Mouse (Mus musculus) liver, postnatal 0 days (tissue): ENCODE data around the gene Pitpnm3. TPM values are rescaled to one million over a fixed set of nuclear protein-coding genes. Genes with fewer than 3 reads are reported as not detected.

ENCODE experiments used
- ATAC-seq: fragments of 200-750 bp; cut with Nextera tagmentation; 2 replicates; pipeline ENCODE4 v1.8.0; 2017; ENCODE audit warnings: mild to moderate bottlenecking, moderate library complexity
- DNase-seq: peaks from one replicate; pipeline ENCODE4 v3.0.0-alpha.2; 2016
- H3K27ac ChIP-seq: fragments of 300-500 bp; sonication (generic); 2 replicates; pipeline ENCODE4 v1.5.1; 2014; ENCODE audit warnings: antibody characterized with exemption, moderate library complexity, mild to moderate bottlenecking, low read depth
- H3K27me3 ChIP-seq: fragments of 300-500 bp; sonication (generic); 2 replicates; pipeline ENCODE4 v1.6.1; 2014; ENCODE audit warnings: low read length, control low read depth, mixed read lengths; ENCODE audit not compliant: insufficient read depth
- H3K36me3 ChIP-seq: fragments of 300-500 bp; sonication (generic); replicated peaks from 2 replicates; pipeline ENCODE4 v1.6.1; 2014; ENCODE audit warnings: mild to moderate bottlenecking, control low read depth, low read length, moderate library complexity, mixed read lengths; ENCODE audit not compliant: insufficient read depth
- H3K4me1 ChIP-seq: fragments of 300-500 bp; sonication (generic); 2 replicates; pipeline ENCODE4 v1.6.1; 2014; ENCODE audit warnings: antibody characterized with exemption, mild to moderate bottlenecking, control low read depth; ENCODE audit not compliant: insufficient read depth
- H3K4me2 ChIP-seq: fragments of 300-500 bp; sonication (generic); 2 replicates; pipeline ENCODE4 v1.6.1; 2014; ENCODE audit warnings: low read depth, mild to moderate bottlenecking, low read length, moderate library complexity, mixed read lengths
- H3K4me3 ChIP-seq: fragments of 300-500 bp; sonication (generic); 2 replicates; pipeline ENCODE4 v1.5.1; 2014; ENCODE audit warnings: low read depth, low read length
- H3K9ac ChIP-seq: fragments of 300-500 bp; sonication (generic); replicated peaks from 2 replicates; pipeline ENCODE4 v1.6.1; 2014; ENCODE audit warnings: mild to moderate bottlenecking, moderate library complexity
- H3K9me3 ChIP-seq: fragments of 300-500 bp; sonication (generic); 2 replicates; pipeline ENCODE4 v1.6.1; 2016; ENCODE audit warnings: mild to moderate bottlenecking, control low read depth, low read length, mixed read lengths
- CTCF ChIP-seq: sonication (generic); IDR thresholded peaks from 2 replicates; pipeline ENCODE4 v1.5.1; 2016; ENCODE audit warnings: antibody characterized with exemption, low read depth
- EP300 ChIP-seq: IDR thresholded peaks from 2 replicates; pipeline ENCODE4 v1.6.1; 2016; ENCODE audit warnings: antibody characterized with exemption, low read depth, mild to moderate bottlenecking
- WGBS: fragments of 180-500 bp; shearing (Covaris S2); extraction: QIAGEN DNeasy Blood & Tissue Kit; methylation state at CpG from one replicate; pipeline ENCODE4 v1.1.7; 2014; ENCODE audit not compliant: insufficient replicate concordance; 5-methylcytosine and 5-hydroxymethylcytosine counted together
- polyA plus RNA-seq: library from polyadenylated mRNA; unstranded; fragments of >200 nt; fragmentation: Nextera tagmentation; extraction: Ambion mirVana; gene quantifications from 2 replicates; pipeline ENCODE4 v1.2.1, GENCODE M21; 2015

Gene Pitpnm3
- polyA plus RNA-seq, 1 experiment from 2014 or later = not detected

DNA sequence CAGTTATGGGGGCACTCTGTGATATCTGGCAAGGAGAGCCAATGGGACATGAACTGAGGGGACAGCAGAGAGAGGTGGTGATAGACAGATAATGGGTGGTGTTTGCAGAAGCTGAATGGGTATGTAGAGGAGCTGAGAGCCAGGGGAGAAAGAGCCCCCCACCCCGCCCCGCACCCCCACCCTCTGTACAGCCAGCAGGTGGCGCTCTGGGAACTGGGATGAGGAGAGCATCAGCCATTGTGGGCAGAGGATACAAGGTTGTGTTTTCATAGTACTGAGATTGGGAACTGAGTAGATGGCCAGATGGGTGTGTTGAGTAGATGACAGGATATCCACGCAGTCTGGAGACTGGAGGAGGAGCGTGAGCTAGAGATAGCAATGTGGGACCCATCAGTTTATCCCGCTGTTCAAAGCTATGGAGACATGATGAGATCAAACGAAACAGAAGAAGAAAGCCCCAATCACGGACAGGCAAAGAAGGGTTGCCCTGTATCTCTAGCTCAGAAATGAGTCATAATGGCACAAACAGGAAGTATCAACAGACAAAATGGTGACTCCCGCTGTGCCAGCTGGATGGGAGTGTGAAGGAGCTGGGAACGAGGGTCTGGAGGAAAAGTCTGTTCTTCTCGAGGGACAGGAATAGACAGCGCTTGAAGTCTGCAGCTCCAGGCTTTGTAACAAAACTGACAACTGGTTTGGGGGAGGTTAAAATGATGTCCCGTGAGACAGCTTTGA is 118.9 kb downstream of the Pitpnm3 start:
- no peak for ATAC-seq
- Histone ChIP-seq H3K9me3 (no peaks in the 10 kb centered on the region), H3K9ac (no peak overlapping the region), H3K36me3 (no peaks in the 10 kb centered on the region), H3K27ac (no peak overlapping the region), H3K4me1 (peaks cover under 1% of the 10 kb centered on the region; the same call in 1 of the 2 replicates), H3K4me3 (no peak overlapping the region), H3K27me3 (no peaks in the 10 kb centered on the region), H3K4me2 (no peak overlapping the region)
- WGBS = 71% methylated on average over 13 of the region's 13 CpGs
- TF ChIP-seq CTCF (no peak), EP300 (no peak)
- no peak for DNase-seq

- Histone ChIP-seq H3K9me3 (no peaks in the 10 kb centered on the region), H3K4me3 (no peak overlapping the region), H3K9ac (no peak overlapping the region), H3K27ac (no peak overlapping the region), H3K27me3 (no peaks in the 10 kb centered on the region), H3K4me1 (peaks cover 2% of the 10 kb centered on the region; the same call in 1 of the 2 replicates), H3K36me3 (no peaks in the 10 kb centered on the region), H3K4me2 (no peak overlapping the region)
- ATAC-seq (no peak), DNase-seq (no peak)
- 77% methylated on average over 4 of the region's 4 CpGs for WGBS
- no peak for TF ChIP-seq EP300
- TF ChIP-seq CTCF = no peak
These were observed 120.9 kb downstream of the Pitpnm3 start for GRCm38 (mm10) chr11:72014674-72015073.

GRCm38 (mm10) chr11:72011955-72012354 is 123.6 kb downstream of the Pitpnm3 start:
- 63% methylated on average over 1 of the region's 1 CpGs for WGBS
- no peak overlapping the region for H3K4me3 ChIP-seq
- no peak for ATAC-seq

GRCm38 (mm10) chr11:72010940-72011722 is 124.4 kb downstream of the Pitpnm3 start:
- no peak for TF ChIP-seq EP300
- TF ChIP-seq CTCF = no peak
- H3K36me3 ChIP-seq = no peaks in the 10 kb centered on the region
- DNase-seq (no peak), ATAC-seq (no peak)
- H3K4me2 ChIP-seq = no peak overlapping the region
- H3K4me3 ChIP-seq = no peak overlapping the region
- H3K27me3 ChIP-seq = no peaks in the 10 kb centered on the region
- H3K9me3 ChIP-seq = no peaks in the 10 kb centered on the region
- no peak overlapping the region for H3K27ac ChIP-seq
- 30% methylated on average over 9 of the region's 9 CpGs for WGBS
- no peak overlapping the region for H3K9ac ChIP-seq
- peaks cover 2% of the 10 kb centered on the region; the same call in 1 of the 2 replicates for H3K4me1 ChIP-seq

More at GRCm38 (mm10) chr11:72011955-72012354, 123.6 kb downstream of the Pitpnm3 start:
- H3K4me2 ChIP-seq = no peak overlapping the region
- H3K9ac ChIP-seq = no peak overlapping the region
- no peak for DNase-seq
- peaks cover 2% of the 10 kb centered on the region; the same call in 1 of the 2 replicates for H3K4me1 ChIP-seq
- H3K9me3 ChIP-seq = no peaks in the 10 kb centered on the region
- H3K27ac ChIP-seq = no peak overlapping the region
- TF ChIP-seq CTCF = no peak
- no peak for TF ChIP-seq EP300
- no peaks in the 10 kb centered on the region for H3K27me3 ChIP-seq
- no peaks in the 10 kb centered on the region for H3K36me3 ChIP-seq

- H3K36me3 ChIP-seq = no peaks in the 10 kb centered on the region
- H3K27ac ChIP-seq = no peak overlapping the region
- TF ChIP-seq CTCF (no peak), EP300 (no peak)
- ATAC-seq = peak; percentile 31; the same call in 1 of the 2 replicates
- no peak overlapping the region for H3K4me3 ChIP-seq
- H3K9ac ChIP-seq = no peak overlapping the region
- no peaks in the 10 kb centered on the region for H3K27me3 ChIP-seq
- peaks cover 2% of the 10 kb centered on the region; the same call in 1 of the 2 replicates for H3K4me1 ChIP-seq
- H3K4me2 ChIP-seq = no peak overlapping the region
- H3K9me3 ChIP-seq = no peaks in the 10 kb centered on the region
- 47% methylated on average over 5 of the region's 5 CpGs for WGBS
- DNase-seq = no peak
These were observed 125.2 kb downstream of the Pitpnm3 start for GRCm38 (mm10) chr11:72010367-72010766.

GRCm38 (mm10) chr11:72005547-72005946 is 130.0 kb downstream of the Pitpnm3 start:
- no peaks in the 10 kb centered on the region for H3K9me3 ChIP-seq
- no peak overlapping the region for H3K4me2 ChIP-seq
- DNase-seq (no peak), ATAC-seq (no peak)
- 65% methylated on average over 5 of the region's 6 CpGs for WGBS
- no peaks in the 10 kb centered on the region for H3K36me3 ChIP-seq
- no peak overlapping the region for H3K27ac ChIP-seq
- no peaks in the 10 kb centered on the region for H3K27me3 ChIP-seq
- H3K4me1 ChIP-seq = no peaks in the 10 kb centered on the region
- H3K4me3 ChIP-seq = no peak overlapping the region
- TF ChIP-seq CTCF = no peak
- no peak for TF ChIP-seq EP300
- H3K9ac ChIP-seq = no peak overlapping the region
